Comparison of ENCODE assay signal across 8 mouse cellular contexts in genomic region chr16:87495716-87496447, GRCm38 (mm10). TPM values are rescaled to one million over a fixed set of nuclear protein-coding genes. Genes with fewer than 3 reads are reported as not detected.
DNase-seq lines count a peak whose midpoint lies in the region; ATAC-seq and TF ChIP-seq lines count a peak whose summit lies in the region.

Cct8 (minus strand) TSS chr16:87495873.

- peak; percentile 97 for ATAC-seq in forebrain, embryonic 12.5 days (ENCODE audit: low FRiP score)
- ATAC-seq in heart, postnatal 0 days (ENCODE audit: insufficient read depth, low read depth) = peak; percentile 96
- peak; percentile 94 for ATAC-seq in liver, embryonic 16.5 days (ENCODE audit: low read depth)
- peak; percentile 96 for ATAC-seq in neural tube, embryonic 13.5 days (ENCODE audit: low read depth)

- no peaks in the 10 kb centered on the region for H3K27me3 ChIP-seq in E14TG2a.4 (ENCODE audit: insufficient read depth, low read length)
- no peaks in the 10 kb centered on the region for H3K27me3 ChIP-seq in forebrain, embryonic 12.5 days
- H3K27me3 ChIP-seq in heart, postnatal 0 days (ENCODE audit: control insufficient read depth, insufficient read depth, low read length) = no peaks in the 10 kb centered on the region
- H3K27me3 ChIP-seq in liver, embryonic 16.5 days (ENCODE audit: control insufficient read depth, insufficient read depth, low read depth, low read length) = no peaks in the 10 kb centered on the region
- no peaks in the 10 kb centered on the region for H3K27me3 ChIP-seq in neural tube, embryonic 13.5 days
- no peaks in the 10 kb centered on the region for H3K27me3 ChIP-seq in testis, adult 2 months (ENCODE audit: control insufficient read depth, insufficient read depth, low read length)

- under 1% methylated on average over 48 of the region's 48 CpGs for whole genome bisulfite sequencing in forebrain, embryonic 12.5 days
- WGBS in heart, postnatal 0 days = under 1% methylated on average over 48 of the region's 48 CpGs
- under 1% methylated on average over 45 of the region's 48 CpGs for WGBS in liver, embryonic 16.5 days (ENCODE audit: insufficient replicate concordance)
- WGBS in neural tube, embryonic 13.5 days = under 1% methylated on average over 48 of the region's 48 CpGs

- TF ChIP-seq POLR2A in testis, adult 2 months (IDR thresholded peaks at IDR 0.05; ENCODE audit: control insufficient read depth, low read depth, low read length) = peak; percentile 95

- no peak for TF ChIP-seq CTCF in E14TG2a.4 (conservative IDR thresholded peaks at IDR 0.05; ENCODE audit: low read length)
- no peak for TF ChIP-seq CTCF in heart, postnatal 0 days (IDR thresholded peaks at IDR 0.05; ENCODE audit: low read depth)
- no peak for TF ChIP-seq CTCF in testis, adult 2 months (IDR thresholded peaks at IDR 0.05; ENCODE audit: control insufficient read depth, insufficient read depth, insufficient replicate concordance, low read depth, low read length)

- peaks cover 35% of the 10 kb centered on the region for H3K4me1 ChIP-seq in E14TG2a.4 (replicated peaks; ENCODE audit: low read depth, low read length)
- H3K4me1 ChIP-seq in forebrain, embryonic 12.5 days = peaks cover 20% of the 10 kb centered on the region
- peaks cover 19% of the 10 kb centered on the region for H3K4me1 ChIP-seq in heart, postnatal 0 days (ENCODE audit: control insufficient read depth, insufficient read depth)
- peaks cover 15% of the 10 kb centered on the region for H3K4me1 ChIP-seq in liver, embryonic 16.5 days (ENCODE audit: control insufficient read depth, low read depth, low read length)
- H3K4me1 ChIP-seq in neural tube, embryonic 13.5 days (replicated peaks) = peaks cover 25% of the 10 kb centered on the region
- no peaks in the 10 kb centered on the region; the same call in 1 of the 2 replicates for H3K4me1 ChIP-seq in testis, adult 2 months (ENCODE audit: control insufficient read depth, insufficient read depth, low read length)

- H3K4me3 ChIP-seq in E14TG2a.4 (replicated peaks; ENCODE audit: low read length) = peak within 1 kb of the TSS; percentile 99
- peak within 1 kb of the TSS; percentile 91 for H3K4me3 ChIP-seq in forebrain, embryonic 12.5 days (replicated peaks)
- peak within 1 kb of the TSS; percentile 89 for H3K4me3 ChIP-seq in heart, postnatal 0 days (ENCODE audit: low read depth, low read length)
- H3K4me3 ChIP-seq in liver, embryonic 16.5 days (ENCODE audit: low read depth, low read length) = peak within 1 kb of the TSS; percentile 78
- peak within 1 kb of the TSS; percentile 94 for H3K4me3 ChIP-seq in neural tube, embryonic 13.5 days
- peak within 1 kb of the TSS; percentile 98 for H3K4me3 ChIP-seq in testis, adult 2 months (ENCODE audit: control insufficient read depth, low read depth, low read length)

- peaks cover 36% of the 10 kb centered on the region for H3K36me3 ChIP-seq in E14TG2a.4 (ENCODE audit: insufficient read depth, low read length)
- peaks cover 34% of the 10 kb centered on the region for H3K36me3 ChIP-seq in forebrain, embryonic 12.5 days (replicated peaks)
- H3K36me3 ChIP-seq in heart, postnatal 0 days (replicated peaks; ENCODE audit: control insufficient read depth, insufficient read depth, low read length) = peaks cover 27% of the 10 kb centered on the region
- H3K36me3 ChIP-seq in liver, embryonic 16.5 days (ENCODE audit: control insufficient read depth, insufficient read depth) = peaks cover 16% of the 10 kb centered on the region
- peaks cover 33% of the 10 kb centered on the region for H3K36me3 ChIP-seq in neural tube, embryonic 13.5 days
- no peaks in the 10 kb centered on the region for H3K36me3 ChIP-seq in testis, adult 2 months (ENCODE audit: control insufficient read depth, insufficient read depth, low read length)

- H3K4me2 ChIP-seq in forebrain, embryonic 12.5 days = peak within 1 kb of the TSS; percentile 72
- peak within 1 kb of the TSS; percentile 81 for H3K4me2 ChIP-seq in heart, postnatal 0 days (ENCODE audit: low read depth, low read length)
- H3K4me2 ChIP-seq in liver, embryonic 16.5 days (ENCODE audit: low read depth, low read length) = peak within 1 kb of the TSS; percentile 94
- peak within 1 kb of the TSS; percentile 81 for H3K4me2 ChIP-seq in neural tube, embryonic 13.5 days

- H3K9me3 ChIP-seq in E14TG2a.4 (ENCODE audit: low read length) = no peaks in the 10 kb centered on the region
- H3K9me3 ChIP-seq in forebrain, embryonic 12.5 days = no peaks in the 10 kb centered on the region
- H3K9me3 ChIP-seq in heart, postnatal 0 days (replicated peaks; ENCODE audit: control insufficient read depth, low read length) = no peaks in the 10 kb centered on the region
- H3K9me3 ChIP-seq in liver, embryonic 16.5 days (replicated peaks; ENCODE audit: control insufficient read depth, low read length) = no peaks in the 10 kb centered on the region
- H3K9me3 ChIP-seq in neural tube, embryonic 13.5 days = no peaks in the 10 kb centered on the region

- TF ChIP-seq EP300 in heart, postnatal 0 days (IDR thresholded peaks at IDR 0.05; ENCODE audit: low read depth) = peak; percentile 99

- DNase-seq in c-Kit-positive CD71-positive TER-119-positive erythroid progenitor cells, embryonic 14.5 days (ENCODE audit: low spot score) = peak; percentile 94
- DNase-seq in heart, postnatal 0 days (ENCODE audit: low spot score) = peak; percentile 98
- peak; percentile 97 to 99 for DNase-seq in kidney, postnatal 4 days

- peak within 1 kb of the TSS; percentile 95 for H3K9ac ChIP-seq in forebrain, embryonic 12.5 days
- H3K9ac ChIP-seq in heart, postnatal 0 days (replicated peaks; ENCODE audit: low read depth, low read length) = peak within 1 kb of the TSS; percentile 96
- peak within 1 kb of the TSS; percentile 92 for H3K9ac ChIP-seq in liver, embryonic 16.5 days (ENCODE audit: low read depth, low read length)
- H3K9ac ChIP-seq in neural tube, embryonic 13.5 days = peak within 1 kb of the TSS; percentile 98

- H3K27ac ChIP-seq in forebrain, embryonic 12.5 days = peak within 1 kb of the TSS; percentile 86
- peak within 1 kb of the TSS; percentile 89 for H3K27ac ChIP-seq in heart, postnatal 0 days (ENCODE audit: low read depth)
- peak within 1 kb of the TSS; percentile 91 for H3K27ac ChIP-seq in liver, embryonic 16.5 days (ENCODE audit: low read length)
- peak within 1 kb of the TSS; percentile 90 for H3K27ac ChIP-seq in neural tube, embryonic 13.5 days (replicated peaks)
- peak within 1 kb of the TSS; percentile 93 for H3K27ac ChIP-seq in testis, adult 2 months (ENCODE audit: control insufficient read depth, insufficient read depth, low read depth, low read length)

RNA-seq across cellular contexts. Expression of gene Cct8, which starts in this region (rescaled TPM):
- polyA plus RNA-seq in forebrain, embryonic 12.5 days (2016; fragmentation: Nextera tagmentation; extraction: Ambion mirVana) = 529 and 541 TPM in 2 replicates
- 89.7 and 126 TPM in 2 replicates for total RNA-seq in heart, postnatal 0 days (2014; rRNA removed; ENCODE audit: low replicate concordance)
- polyA plus RNA-seq in heart, postnatal 0 days (2015; fragmentation: Nextera tagmentation; extraction: Ambion mirVana) = 202 and 213 TPM in 2 replicates
- polyA plus RNA-seq in liver, embryonic 16.5 days (2015; fragmentation: Nextera tagmentation; extraction: Ambion mirVana) = 185 and 211 TPM in 2 replicates
- polyA plus RNA-seq in neural tube, embryonic 13.5 days (2015; fragmentation: Nextera tagmentation; extraction: Ambion mirVana) = 444 and 449 TPM in 2 replicates
- 42.5 and 57.1 TPM in 2 replicates for polyA plus RNA-seq in testis, adult 2 months (2012; rRNA removed)

Comparison
In these comparisons a context has a peak if more than half of its experiments do, and no peak if none do; other contexts are left out.
1. Peak in every context shown above with its lines: DNase-seq, ATAC-seq, H3K4me3 ChIP-seq and H3K27ac ChIP-seq.